Mouse (Mus musculus) small intestine, adult 2 months (tissue): ENCODE results near the gene E030025P04Rik. TPM values are rescaled to one million over a fixed set of nuclear protein-coding genes. Genes with fewer than 3 reads are reported as not detected.

Source experiments
- H3K27ac ChIP-seq: fragments of 200-500 bp; 2 replicates; pipeline ENCODE4 v1.5.1; 2012; ENCODE audit warnings: low read depth, low read length, control low read depth, inconsistent platforms; ENCODE audit not compliant: insufficient read depth
- H3K27me3 ChIP-seq: fragments of 200-500 bp; 2 replicates; pipeline ENCODE4 v1.6.1; 2012; ENCODE audit warnings: mild to moderate bottlenecking, moderate library complexity, low read length, inconsistent platforms; ENCODE audit not compliant: control insufficient read depth, insufficient read depth
- H3K36me3 ChIP-seq: fragments of 200-500 bp; 2 replicates; pipeline ENCODE4 v1.6.1; 2012; ENCODE audit warnings: mild to moderate bottlenecking, low read length, control low read depth, inconsistent platforms; ENCODE audit not compliant: control insufficient read depth, insufficient read depth
- H3K4me1 ChIP-seq: fragments of 200-500 bp; 2 replicates; pipeline ENCODE4 v1.6.1; 2012; ENCODE audit warnings: low read length, inconsistent platforms, mixed read lengths; ENCODE audit not compliant: control insufficient read depth, insufficient read depth, insufficient read length
- H3K4me3 ChIP-seq: fragments of 200-500 bp; 2 replicates; pipeline ENCODE4 v1.5.1; 2012; ENCODE audit warnings: low read depth, mild to moderate bottlenecking, control low read depth, inconsistent platforms, low read length, moderate library complexity
- CTCF ChIP-seq: fragments of 200-500 bp; IDR thresholded peaks from 2 replicates; pipeline ENCODE4 v1.5.1; 2012; ENCODE audit warnings: low read depth, mild to moderate bottlenecking, control low read depth, inconsistent platforms, low read length, moderate library complexity, mixed read lengths; ENCODE audit not compliant: insufficient replicate concordance, insufficient read length; ENCODE audit errors: extremely low read depth
- POLR2A ChIP-seq: fragments of 200-500 bp; IDR thresholded peaks from 2 replicates; pipeline ENCODE4 v1.6.1; 2012; ENCODE audit warnings: low read depth, mild to moderate bottlenecking, control low read depth, inconsistent platforms, low read length, moderate library complexity
- WGBS: fragments of 180-500 bp; shearing (Covaris S2); methylation state at CpG from one replicate; pipeline ENCODE4 v1.1.7; 2018; 5-methylcytosine and 5-hydroxymethylcytosine counted together
- polyA plus RNA-seq: library from polyadenylated mRNA; depleted of rRNA; stranded (reverse); fragments of >200 nt; gene quantifications from 2 replicates; pipeline ENCODE4 v1.2.3, GENCODE M21; 2012; rRNA removed

E030025P04Rik gene
- polyA plus RNA-seq, 1 experiment: not detected

DNA sequence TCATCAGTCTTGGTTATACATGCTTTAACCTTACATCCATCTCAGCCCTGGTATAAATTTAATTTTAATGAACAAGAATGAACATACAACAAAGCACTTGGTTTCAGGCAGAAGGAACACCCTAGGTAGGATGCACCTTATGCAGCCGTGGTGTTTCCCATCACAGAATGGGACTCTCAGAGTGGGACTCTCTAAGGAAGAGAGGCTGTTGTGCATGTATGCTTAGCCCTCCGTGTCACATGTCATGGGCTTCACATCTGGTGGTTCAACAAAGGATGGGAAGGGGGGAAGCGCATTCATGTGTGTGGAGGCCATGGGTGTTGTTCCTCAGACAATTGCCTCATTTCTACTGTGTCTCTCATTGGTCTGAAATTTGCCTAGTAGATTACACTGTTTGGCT lies 40.8 kb downstream of the E030025P04Rik start:
- TF ChIP-seq POLR2A: no peak
- TF ChIP-seq CTCF: no peak
- Histone ChIP-seq H3K36me3 (no peaks in the 10 kb centered on the region), H3K27ac (peak overlapping the region; percentile 56; the same call in 1 of the 2 replicates), H3K4me1 (peaks cover 12% of the 10 kb centered on the region), H3K4me3 (no peak overlapping the region), H3K27me3 (no peaks in the 10 kb centered on the region)
- WGBS: 68% methylated on average over 3 of the region's 3 CpGs

- Histone ChIP-seq H3K4me1 (peaks cover 14% of the 10 kb centered on the region), H3K27me3 (no peaks in the 10 kb centered on the region), H3K36me3 (no peaks in the 10 kb centered on the region), H3K4me3 (no peak overlapping the region), H3K27ac (no peak overlapping the region)
- TF ChIP-seq CTCF: no peak
- no peak for TF ChIP-seq POLR2A
- WGBS: 33% methylated on average over 8 of the region's 8 CpGs
Observed at GRCm38 (mm10) chr11:109102646-109103045, 41.5 kb downstream of the E030025P04Rik start.

- Histone ChIP-seq H3K4me1 (peaks cover 11% of the 10 kb centered on the region), H3K4me3 (no peak overlapping the region), H3K27me3 (no peaks in the 10 kb centered on the region), H3K36me3 (no peaks in the 10 kb centered on the region), H3K27ac (0 out of 2 replicates have a peak overlapping the region, but pooled peaks have one; percentile 15)
- 58% methylated on average over 6 of the region's 6 CpGs for WGBS
- TF ChIP-seq POLR2A: no peak
- no peak for TF ChIP-seq CTCF
Observed at GRCm38 (mm10) chr11:109100266-109100665, 43.9 kb downstream of the E030025P04Rik start.

DNA sequence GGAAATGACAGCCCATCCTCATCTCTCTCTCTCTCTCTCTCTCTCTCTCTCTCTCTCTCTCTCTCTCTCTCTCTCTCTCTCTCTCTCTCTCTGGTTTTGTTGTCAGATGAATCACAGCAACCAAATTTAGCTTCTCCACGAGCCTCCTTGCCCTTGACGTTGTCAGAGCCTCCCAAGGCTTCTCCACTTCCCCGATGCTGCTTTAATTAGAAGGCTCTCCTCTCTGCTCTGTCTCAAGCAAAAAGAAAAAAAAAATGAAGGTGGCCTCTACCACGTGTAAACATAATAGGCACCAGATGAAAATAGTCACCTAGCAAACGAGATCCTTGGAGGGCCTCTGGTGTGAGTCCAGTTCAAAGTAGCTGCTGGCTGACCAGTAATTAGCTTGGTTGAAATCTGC lies 52.3 kb downstream of the E030025P04Rik start:
- no peak for TF ChIP-seq POLR2A
- no peak for TF ChIP-seq CTCF
- Histone ChIP-seq H3K4me3 (no peak overlapping the region), H3K27me3 (no peaks in the 10 kb centered on the region), H3K36me3 (no peaks in the 10 kb centered on the region), H3K4me1 (no peaks in the 10 kb centered on the region), H3K27ac (no peak overlapping the region)
- 78% methylated on average over 5 of the region's 5 CpGs for WGBS

Other genes with a start within 250 kb of the E030025P04Rik start
- gene Axin2, start 224.0 kb downstream of the E030025P04Rik start, polyA plus RNA-seq: 12.0 and 48.5 TPM in 2 replicates
- gene Rgs9, start 153.8 kb upstream of the E030025P04Rik start, polyA plus RNA-seq: 1.9 and 2.9 TPM in 2 replicates
- 38.5 and 60.3 TPM in 2 replicates for gene Gna13, start 218.5 kb upstream of the E030025P04Rik start, polyA plus RNA-seq